Mouse (Mus musculus): ENCODE measurements around the gene Nkiras2. TPM values are rescaled to one million over a fixed set of nuclear protein-coding genes. Genes with fewer than 3 reads are reported as not detected.
A peak's percentile ranks its signal among the peaks of the same experiment; 100 is the strongest.

Nkiras2 gene
- total and polyA plus RNA-seq, 2 experiments from 2014 or later, result 82.1 to 131 TPM

- Histone ChIP-seq H3K27me3 (ENCODE audit: insufficient read depth, low read length) (no peaks in the 10 kb centered on the region), H3K9ac (replicated peaks; ENCODE audit: low read length) (no peak overlapping the region), H3K4me1 (ENCODE audit: insufficient read depth, low read length) (peaks cover 9% of the 10 kb centered on the region; the same call in 1 of the 2 replicates), H3K36me3 (ENCODE audit: insufficient read depth, low read length) (peaks cover 18% of the 10 kb centered on the region), H3K4me2 (ENCODE audit: low read depth, low read length) (no peak overlapping the region), H3K27ac (no peak overlapping the region), H3K9me3 (ENCODE audit: low read length) (no peaks in the 10 kb centered on the region), H3K4me3 (ENCODE audit: low read length) (no peak overlapping the region)
- peak; percentile 92 for TF ChIP-seq CTCF (IDR thresholded peaks at IDR 0.05; ENCODE audit: low read depth)
- 28% methylated on average over 9 of the region's 9 CpGs for WGBS
- peak; percentile 75 for DNase-seq (ENCODE audit: low spot score)
- ATAC-seq, result peak; percentile 64
These were observed 7.7 kb downstream of the Nkiras2 start for GRCm38 (mm10) chr11:100626701-100627195.

- no peak overlapping the region for H3K9ac ChIP-seq (replicated peaks; ENCODE audit: low read length)
- ATAC-seq, result no peak
- H3K36me3 ChIP-seq (ENCODE audit: insufficient read depth, low read length), result peaks cover 18% of the 10 kb centered on the region
- peaks cover 9% of the 10 kb centered on the region; the same call in 1 of the 2 replicates for H3K4me1 ChIP-seq (ENCODE audit: insufficient read depth, low read length)
- no peaks in the 10 kb centered on the region for H3K9me3 ChIP-seq (ENCODE audit: low read length)
- H3K27ac ChIP-seq, result 0 out of 2 replicates have a peak overlapping the region, but pooled peaks have one; percentile 66
- H3K4me3 ChIP-seq (ENCODE audit: low read length), result no peak overlapping the region
- no peak overlapping the region for H3K4me2 ChIP-seq (ENCODE audit: low read depth, low read length)
- no peak for TF ChIP-seq CTCF (IDR thresholded peaks at IDR 0.05; ENCODE audit: low read depth)
- no peaks in the 10 kb centered on the region for H3K27me3 ChIP-seq (ENCODE audit: insufficient read depth, low read length)
- DNase-seq (ENCODE audit: low spot score), result no peak
- WGBS, result 88% methylated on average over 5 of the region's 5 CpGs
These were observed 9.0 kb downstream of the Nkiras2 start for GRCm38 (mm10) chr11:100628056-100628455.

GRCm38 (mm10) chr11:100628862-100629352 lies 9.9 kb downstream of the Nkiras2 start:
- TF ChIP-seq CTCF (IDR thresholded peaks at IDR 0.05; ENCODE audit: low read depth), result no peak
- no peaks in the 10 kb centered on the region for H3K27me3 ChIP-seq (ENCODE audit: insufficient read depth, low read length)
- H3K36me3 ChIP-seq (ENCODE audit: insufficient read depth, low read length), result peaks cover 18% of the 10 kb centered on the region
- H3K4me3 ChIP-seq (ENCODE audit: low read length), result no peak overlapping the region
- DNase-seq (ENCODE audit: low spot score), result peak; percentile 69
- no peaks in the 10 kb centered on the region for H3K9me3 ChIP-seq (ENCODE audit: low read length)
- WGBS, result 17% methylated on average over 13 of the region's 13 CpGs
- H3K9ac ChIP-seq (replicated peaks; ENCODE audit: low read length), result 0 out of 2 replicates have a peak overlapping the region, but pooled peaks have one; percentile 13
- H3K4me1 ChIP-seq (ENCODE audit: insufficient read depth, low read length), result peaks cover 6% of the 10 kb centered on the region; the same call in 1 of the 2 replicates
- H3K4me2 ChIP-seq (ENCODE audit: low read depth, low read length), result peak overlapping the region; percentile 4; the same call in 1 of the 2 replicates
- peak; percentile 75 for ATAC-seq
- H3K27ac ChIP-seq, result peak overlapping the region; percentile 66

GRCm38 (mm10) chr11:100634530-100634929 lies 15.5 kb downstream of the Nkiras2 start:
- no peak for TF ChIP-seq CTCF (IDR thresholded peaks at IDR 0.05; ENCODE audit: low read depth)

GRCm38 (mm10) chr11:100640159-100640906 lies 21.3 kb downstream of the Nkiras2 start:
- TF ChIP-seq CTCF (IDR thresholded peaks at IDR 0.05; ENCODE audit: low read depth), result peak; percentile 74
- H3K36me3 ChIP-seq (ENCODE audit: insufficient read depth, low read length), result no peaks in the 10 kb centered on the region
- peak overlapping the region; percentile 54; the same call in 1 of the 2 replicates for H3K27ac ChIP-seq
- H3K4me2 ChIP-seq (ENCODE audit: low read depth, low read length), result peak overlapping the region; percentile 72
- ATAC-seq, result peak; percentile 80
- H3K9ac ChIP-seq (replicated peaks; ENCODE audit: low read length), result peak overlapping the region; percentile 49
- WGBS, result 6% methylated on average over 52 of the region's 52 CpGs
- no peaks in the 10 kb centered on the region for H3K9me3 ChIP-seq (ENCODE audit: low read length)
- H3K4me3 ChIP-seq (ENCODE audit: low read length), result peak overlapping the region; percentile 37
- DNase-seq (ENCODE audit: low spot score), result peak; percentile 83
- H3K4me1 ChIP-seq (ENCODE audit: insufficient read depth, low read length), result peaks cover 13% of the 10 kb centered on the region
- no peaks in the 10 kb centered on the region for H3K27me3 ChIP-seq (ENCODE audit: insufficient read depth, low read length)

More at GRCm38 (mm10) chr11:100634530-100634929, 15.5 kb downstream of the Nkiras2 start:
- ATAC-seq (no peak), DNase-seq (ENCODE audit: low spot score) (no peak)
- no peaks in the 10 kb centered on the region for H3K4me1 ChIP-seq (ENCODE audit: insufficient read depth, low read length)
- WGBS, result 65% methylated on average over 7 of the region's 7 CpGs
- no peaks in the 10 kb centered on the region for H3K9me3 ChIP-seq (ENCODE audit: low read length)
- no peak overlapping the region for H3K4me2 ChIP-seq (ENCODE audit: low read depth, low read length)
- H3K9ac ChIP-seq (replicated peaks; ENCODE audit: low read length), result no peak overlapping the region
- no peak overlapping the region for H3K27ac ChIP-seq
- no peaks in the 10 kb centered on the region for H3K36me3 ChIP-seq (ENCODE audit: insufficient read depth, low read length)
- H3K27me3 ChIP-seq (ENCODE audit: insufficient read depth, low read length), result no peaks in the 10 kb centered on the region
- no peak overlapping the region for H3K4me3 ChIP-seq (ENCODE audit: low read length)

- no peak overlapping the region for H3K9ac ChIP-seq (replicated peaks; ENCODE audit: low read length)
- H3K27me3 ChIP-seq (ENCODE audit: insufficient read depth, low read length), result no peaks in the 10 kb centered on the region
- H3K4me3 ChIP-seq (ENCODE audit: low read length), result no peak overlapping the region
- peaks cover 13% of the 10 kb centered on the region for H3K4me1 ChIP-seq (ENCODE audit: insufficient read depth, low read length)
- H3K4me2 ChIP-seq (ENCODE audit: low read depth, low read length), result no peak overlapping the region
- no peak for TF ChIP-seq CTCF (IDR thresholded peaks at IDR 0.05; ENCODE audit: low read depth)
- no peak for ATAC-seq
- H3K27ac ChIP-seq, result no peak overlapping the region
- DNase-seq (ENCODE audit: low spot score), result peak; percentile 32
- no peaks in the 10 kb centered on the region for H3K36me3 ChIP-seq (ENCODE audit: insufficient read depth, low read length)
- H3K9me3 ChIP-seq (ENCODE audit: low read length), result no peaks in the 10 kb centered on the region
- WGBS, result 46% methylated on average over 15 of the region's 15 CpGs
These were observed 24.9 kb downstream of the Nkiras2 start for GRCm38 (mm10) chr11:100643612-100644575.
